Mouse (Mus musculus): ENCODE measurements around the gene Mcub.

- TF ChIP-seq POLR2A (IDR thresholded peaks at IDR 0.05; ENCODE audit: control insufficient read depth, extremely low read depth, insufficient read depth, low read length, poor library complexity): no peak
- no peak for TF ChIP-seq CTCF (IDR thresholded peaks at IDR 0.05; ENCODE audit: borderline replicate concordance, control insufficient read depth, extremely low read depth, insufficient read depth, low read length, poor library complexity)
Observed at GRCm38 (mm10) chr3:129940780-129941179, 29.2 kb downstream of the Mcub start.

Data from thymus, adult 2 months (tissue).